Mouse (Mus musculus): ENCODE data around the gene Pou4f1. TPM values are rescaled to one million over a fixed set of nuclear protein-coding genes. Genes with fewer than 3 reads are reported as not detected.
A peak's percentile ranks its signal among the peaks of the same experiment; 100 is the strongest.

Pou4f1 gene
- total and polyA plus RNA-seq, 2 experiments from 2014 or later = 2.9 to 6.3 TPM

GRCm38 (mm10) chr14:104456976-104457375 is 10.8 kb downstream of the Pou4f1 start:
- H3K4me1 ChIP-seq (ENCODE audit: insufficient read depth) = no peaks in the 10 kb centered on the region
- peaks cover 78% of the 10 kb centered on the region for H3K27me3 ChIP-seq (ENCODE audit: insufficient read depth, low read length)
- H3K9ac ChIP-seq = no peak overlapping the region
- H3K36me3 ChIP-seq (ENCODE audit: insufficient read depth) = no peaks in the 10 kb centered on the region
- no peak overlapping the region for H3K4me3 ChIP-seq (ENCODE audit: low read depth, low read length)
- WGBS = 3% methylated on average over 5 of the region's 5 CpGs
- no peak for TF ChIP-seq CTCF (IDR thresholded peaks at IDR 0.05; ENCODE audit: low read depth)
- no peak overlapping the region for H3K27ac ChIP-seq (ENCODE audit: low read depth, low read length)
- ATAC-seq (peak; percentile 33), DNase-seq (no peak)
- H3K9me3 ChIP-seq (ENCODE audit: low read length) = no peaks in the 10 kb centered on the region
- no peak overlapping the region for H3K4me2 ChIP-seq (ENCODE audit: low read depth)

GRCm38 (mm10) chr14:104453824-104454223 is 14.0 kb downstream of the Pou4f1 start:
- no peak for ATAC-seq
- H3K4me2 ChIP-seq (ENCODE audit: low read depth) = no peak overlapping the region
- H3K4me3 ChIP-seq (ENCODE audit: low read depth, low read length) = no peak overlapping the region
- 17% methylated on average over 4 of the region's 4 CpGs for WGBS
- no peak overlapping the region for H3K9ac ChIP-seq
- H3K27me3 ChIP-seq (ENCODE audit: insufficient read depth, low read length) = peaks cover 72% of the 10 kb centered on the region
- H3K9me3 ChIP-seq (ENCODE audit: low read length) = no peaks in the 10 kb centered on the region
- no peaks in the 10 kb centered on the region for H3K36me3 ChIP-seq (ENCODE audit: insufficient read depth)
- no peak overlapping the region for H3K27ac ChIP-seq (ENCODE audit: low read depth, low read length)
- DNase-seq = no peak
- TF ChIP-seq CTCF (IDR thresholded peaks at IDR 0.05; ENCODE audit: low read depth) = no peak
- no peaks in the 10 kb centered on the region for H3K4me1 ChIP-seq (ENCODE audit: insufficient read depth)

- no peak for TF ChIP-seq CTCF (IDR thresholded peaks at IDR 0.05; ENCODE audit: low read depth)
- DNase-seq (no peak), ATAC-seq (no peak)
- Histone ChIP-seq H3K4me2 (ENCODE audit: low read depth) (no peak overlapping the region), H3K9me3 (ENCODE audit: low read length) (no peaks in the 10 kb centered on the region), H3K36me3 (ENCODE audit: insufficient read depth) (no peaks in the 10 kb centered on the region), H3K27me3 (ENCODE audit: insufficient read depth, low read length) (no peaks in the 10 kb centered on the region), H3K9ac (no peak overlapping the region), H3K27ac (ENCODE audit: low read depth, low read length) (no peak overlapping the region), H3K4me3 (ENCODE audit: low read depth, low read length) (no peak overlapping the region), H3K4me1 (ENCODE audit: insufficient read depth) (no peaks in the 10 kb centered on the region)
- WGBS = 73% methylated on average over 2 of the region's 2 CpGs
Measured at GRCm38 (mm10) chr14:104434293-104434692, 33.5 kb downstream of the Pou4f1 start.

GRCm38 (mm10) chr14:104430819-104431218 is 37.0 kb downstream of the Pou4f1 start:
- WGBS = 83% methylated on average over 4 of the region's 4 CpGs
- H3K9ac ChIP-seq = no peak overlapping the region
- DNase-seq = no peak
- ATAC-seq = no peak
- no peak overlapping the region for H3K27ac ChIP-seq (ENCODE audit: low read depth, low read length)
- no peak overlapping the region for H3K4me2 ChIP-seq (ENCODE audit: low read depth)
- H3K4me3 ChIP-seq (ENCODE audit: low read depth, low read length) = no peak overlapping the region
- no peaks in the 10 kb centered on the region for H3K4me1 ChIP-seq (ENCODE audit: insufficient read depth)
- no peak for TF ChIP-seq CTCF (IDR thresholded peaks at IDR 0.05; ENCODE audit: low read depth)
- no peaks in the 10 kb centered on the region for H3K27me3 ChIP-seq (ENCODE audit: insufficient read depth, low read length)
- H3K9me3 ChIP-seq (ENCODE audit: low read length) = no peaks in the 10 kb centered on the region
- no peaks in the 10 kb centered on the region for H3K36me3 ChIP-seq (ENCODE audit: insufficient read depth)

GRCm38 (mm10) chr14:104423688-104424470 is 43.9 kb downstream of the Pou4f1 start:
- Histone ChIP-seq H3K9ac (no peak overlapping the region), H3K36me3 (ENCODE audit: insufficient read depth) (no peaks in the 10 kb centered on the region), H3K9me3 (ENCODE audit: low read length) (no peaks in the 10 kb centered on the region), H3K27ac (ENCODE audit: low read depth, low read length) (no peak overlapping the region), H3K4me2 (ENCODE audit: low read depth) (no peak overlapping the region), H3K4me1 (ENCODE audit: insufficient read depth) (no peaks in the 10 kb centered on the region), H3K4me3 (ENCODE audit: low read depth, low read length) (no peak overlapping the region), H3K27me3 (ENCODE audit: insufficient read depth, low read length) (no peaks in the 10 kb centered on the region)
- DNase-seq (peak; percentile 3), ATAC-seq (no peak)
- no peak for TF ChIP-seq CTCF (IDR thresholded peaks at IDR 0.05; ENCODE audit: low read depth)
- WGBS = 38% methylated on average over 14 of the region's 14 CpGs

Other genes with a start within 250 kb of the Pou4f1 start
- gene Rnf219, start 54.6 kb upstream of the Pou4f1 start, total RNA-seq (2014; rRNA removed) = 12.0 and 12.8 TPM in 2 replicates
- gene Rnf219, start 54.6 kb upstream of the Pou4f1 start, polyA plus RNA-seq (2015; fragmentation: Nextera tagmentation; extraction: Ambion mirVana) = 10.5 and 17.9 TPM in 2 replicates